Mouse (Mus musculus) frontal cortex, postnatal 14 days (tissue): ENCODE results near the gene Apol7a.

Source experiments
- DNase-seq, 2 experiments: peaks; one replicate each; pipeline ENCODE4 v3.0.0; 2022; ENCODE audit warnings: low spot score in 2 of 2

Apol7a gene

DNA sequence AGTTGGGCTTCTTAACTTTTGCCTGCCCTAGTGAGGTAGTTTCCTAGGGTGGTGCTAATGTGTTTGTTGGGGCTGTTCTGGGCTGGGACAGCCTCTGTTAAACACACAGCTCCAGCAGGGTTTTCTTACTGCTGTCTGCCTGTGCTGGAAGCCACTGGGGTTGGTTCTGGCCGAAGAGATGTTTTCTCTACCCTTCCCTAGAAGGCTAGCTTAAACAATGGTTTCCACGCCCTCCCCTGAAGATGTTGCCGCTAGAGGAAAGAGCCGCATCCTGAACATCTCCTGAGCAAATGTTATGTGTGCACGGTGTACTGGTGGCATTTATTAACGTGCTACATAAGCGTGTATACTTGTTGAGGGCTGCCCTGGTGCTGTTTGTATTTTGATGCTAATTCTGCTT, 50.8 kb downstream of the Apol7a start:
- DNase-seq, result no peak

DNA sequence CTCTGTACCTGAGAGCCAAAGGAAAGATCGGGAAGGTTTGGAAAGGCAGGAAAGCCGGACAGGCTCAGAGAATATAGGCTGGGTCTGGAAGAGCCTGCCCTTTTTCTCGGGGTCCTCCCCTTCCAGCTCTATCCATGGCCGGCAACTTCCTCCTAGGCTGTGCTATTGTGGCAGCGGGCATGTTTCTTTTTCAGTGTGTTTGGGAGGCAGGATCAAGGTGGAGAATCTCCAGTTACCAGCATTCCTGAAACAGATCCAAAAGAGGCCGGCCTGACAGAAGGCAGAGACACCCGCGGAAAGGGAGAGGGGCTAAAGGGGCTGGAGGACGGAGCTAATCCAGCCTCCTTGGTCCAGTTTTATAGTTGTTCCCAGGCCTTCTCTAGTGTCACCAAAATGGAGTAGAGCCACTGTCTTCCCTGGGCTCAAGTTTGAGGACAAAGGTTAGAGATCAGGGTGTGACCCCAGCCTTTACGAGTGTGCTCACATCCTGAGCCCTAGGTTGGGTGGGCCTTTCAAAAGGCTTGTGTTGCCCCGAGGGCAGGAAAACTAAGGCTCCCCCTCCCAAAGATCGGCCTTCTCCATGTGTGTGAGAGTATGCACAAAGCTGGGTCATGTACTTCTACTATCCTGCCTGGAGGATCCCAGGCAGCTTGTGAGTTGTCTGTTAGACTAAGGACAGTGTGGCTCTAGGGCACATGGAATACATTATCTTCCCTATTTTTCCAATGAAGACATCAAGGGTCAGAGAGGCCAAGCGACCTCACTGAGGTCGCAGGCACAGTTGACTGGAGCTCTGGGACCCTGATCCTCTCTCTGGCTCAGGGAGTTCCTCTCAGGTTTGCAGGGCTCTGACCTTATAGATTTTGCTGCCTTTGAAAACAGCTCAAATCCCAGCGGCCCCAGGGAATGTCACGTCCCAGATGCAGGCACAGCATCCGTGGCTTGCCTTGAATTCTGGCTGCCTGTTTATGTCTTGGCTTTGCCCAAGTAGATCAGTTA, 54.5 kb downstream of the Apol7a start:
- DNase-seq, result no peak

DNA sequence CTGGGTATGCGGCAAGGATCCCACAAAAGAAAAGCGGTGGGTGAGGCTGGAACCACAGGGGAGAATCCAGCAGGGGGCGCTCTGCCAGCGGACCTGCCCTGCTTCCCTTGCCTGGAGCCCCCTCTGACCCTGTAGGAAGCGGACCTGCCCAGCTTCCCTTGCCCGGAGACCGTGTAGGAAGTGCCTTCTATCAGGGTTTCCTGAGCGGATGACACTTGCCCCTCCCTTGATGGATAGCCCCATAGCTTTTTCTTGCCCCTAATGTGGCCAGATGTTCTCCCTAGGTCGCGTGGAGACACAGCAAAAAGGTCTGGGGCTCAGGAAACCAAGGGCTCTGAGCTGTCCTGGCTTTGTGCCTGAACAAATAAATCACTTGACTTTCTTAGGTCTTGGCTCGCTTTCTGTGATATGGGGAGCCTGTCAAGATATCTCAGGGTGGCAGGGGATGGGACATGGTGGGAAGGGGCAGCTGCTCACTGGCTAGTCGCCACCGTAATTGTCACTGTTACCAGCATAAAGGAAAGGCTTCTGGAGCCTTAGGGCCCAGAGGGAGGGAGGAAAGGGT, 55.3 kb downstream of the Apol7a start:
- peak in 1 of 2 experiments; percentile 50 for DNase-seq

DNA sequence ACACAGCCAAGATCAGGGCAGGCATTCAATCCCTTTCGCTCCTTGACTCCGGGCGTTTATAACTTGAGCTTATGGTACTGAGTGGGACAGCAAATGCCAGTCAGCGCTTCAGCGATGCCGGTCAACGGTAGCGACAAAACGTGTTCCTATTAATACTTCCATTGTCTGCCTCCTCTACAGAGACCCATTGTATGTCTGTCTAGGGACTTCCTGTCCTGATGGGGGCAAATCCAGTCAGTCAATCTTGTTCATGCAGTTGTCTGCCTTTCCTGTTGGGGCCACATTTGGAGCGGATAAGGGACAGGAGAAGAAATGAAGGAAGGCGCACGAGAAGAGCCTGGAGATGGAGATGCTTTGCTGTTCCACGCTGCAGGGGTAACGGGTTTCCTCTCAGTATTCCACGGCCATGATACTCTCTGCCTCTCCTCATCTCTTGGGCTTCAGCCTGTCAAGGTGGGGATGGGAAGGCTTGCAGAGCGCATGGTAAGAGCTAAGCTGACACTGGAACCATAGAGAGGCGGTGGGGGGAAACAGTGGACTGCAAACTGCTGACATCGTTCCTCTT, 55.9 kb downstream of the Apol7a start:
- no peak for DNase-seq

DNA sequence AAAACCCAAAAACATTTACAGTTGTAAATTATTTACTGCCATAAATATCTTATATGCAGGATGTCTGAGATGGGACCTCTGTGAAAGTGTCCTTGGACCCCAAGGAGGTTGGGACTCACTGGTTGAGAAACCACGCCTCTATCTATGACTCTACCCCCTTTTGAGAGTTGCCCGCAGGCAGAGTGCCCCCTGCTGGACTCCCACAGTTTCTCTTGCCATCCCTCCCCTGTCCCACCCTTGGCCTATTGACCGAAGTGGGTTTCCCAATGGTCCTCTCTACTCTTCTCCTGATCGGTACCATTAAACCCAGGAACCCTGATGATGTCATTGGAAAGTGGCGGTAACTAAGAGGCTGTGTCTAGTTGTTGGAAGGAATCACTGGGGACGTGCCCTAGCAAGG, 56.9 kb downstream of the Apol7a start:
- no peak for DNase-seq

DNA sequence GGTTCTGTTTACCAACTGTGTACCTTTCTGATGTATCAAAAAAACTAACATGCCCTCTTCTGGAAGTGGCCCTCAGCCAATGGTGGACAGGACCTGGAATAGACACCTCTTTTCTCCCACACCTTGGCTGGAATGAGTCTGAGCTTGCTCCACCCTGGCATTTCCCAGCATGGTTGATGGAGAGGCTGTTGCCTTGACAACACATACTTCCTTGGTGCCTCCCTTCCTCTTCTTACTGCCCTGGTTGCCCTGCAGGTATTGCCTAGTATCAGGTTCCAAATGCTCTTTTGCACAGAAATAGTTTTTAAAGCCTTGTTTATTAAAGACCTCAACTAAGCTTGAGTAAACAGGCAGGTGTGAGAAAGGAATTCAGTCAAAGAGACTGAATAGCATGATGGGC, 58.3 kb downstream of the Apol7a start:
- DNase-seq, result no peak

DNA sequence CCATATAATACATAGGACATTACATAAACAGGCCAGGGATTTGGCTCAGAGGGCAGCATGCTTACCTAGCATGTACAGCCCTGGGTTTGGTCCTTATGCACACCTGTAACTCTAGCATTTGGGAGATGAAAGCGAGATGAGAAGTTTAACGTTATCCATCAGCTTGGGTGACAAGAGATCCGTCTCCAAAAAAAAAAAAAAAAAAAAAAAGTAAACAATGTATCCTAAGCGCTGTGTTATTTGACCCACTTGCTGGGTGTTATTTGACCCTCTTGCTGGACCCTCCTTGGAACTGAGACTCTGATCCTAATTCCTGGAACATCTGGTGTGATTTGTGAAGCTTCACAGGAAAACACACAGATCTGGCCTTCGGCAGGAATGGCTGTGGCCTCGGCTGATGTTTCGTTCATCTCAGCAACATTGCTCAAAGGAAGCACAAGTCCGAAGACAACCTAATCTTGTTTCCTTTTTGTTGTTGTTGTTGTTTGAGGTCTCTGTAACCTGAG, 59.9 kb downstream of the Apol7a start:
- DNase-seq, result no peak

DNA sequence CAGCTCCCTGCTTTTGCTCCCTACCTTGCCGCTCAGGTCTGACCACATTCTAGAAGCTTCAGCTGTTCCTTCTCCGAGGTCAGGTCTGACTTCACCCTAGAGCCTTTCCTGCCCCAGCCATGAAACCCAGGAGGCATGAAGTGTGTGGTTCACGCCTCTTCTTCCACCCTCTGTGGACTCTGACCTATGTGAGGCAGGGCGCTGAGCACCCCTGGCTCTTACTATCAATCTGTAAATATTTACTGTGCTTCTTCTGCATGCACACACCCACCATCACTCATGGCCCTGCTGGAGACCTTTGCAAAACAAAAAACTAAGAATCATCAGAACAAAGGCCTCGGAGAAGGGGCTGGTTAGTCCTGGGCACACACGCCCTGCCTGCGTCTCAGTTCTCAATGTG, 60.5 kb downstream of the Apol7a start:
- DNase-seq, result no peak
